Mouse (Mus musculus) midbrain, embryonic 14.5 days (tissue): ENCODE results near the gene Aldh1a3. TPM values are rescaled to one million over a fixed set of nuclear protein-coding genes. Genes with fewer than 3 reads are reported as not detected.
A peak's percentile ranks its signal among the peaks of the same experiment; 100 is the strongest.

Experiments used
- ATAC-seq: fragments of 200-750 bp; cut with Nextera tagmentation; 2 replicates; pipeline ENCODE4 v1.8.0; 2017; ENCODE audit warnings: moderate number of reproducible peaks, moderate library complexity; ENCODE audit not compliant: low FRiP score, low TSS enrichment
- DNase-seq: peaks from one replicate; pipeline ENCODE4 v3.0.0-alpha.2; 2015
- H3K27ac ChIP-seq: fragments of 300-500 bp; sonication (generic); replicated peaks from 2 replicates; pipeline ENCODE4 v1.5.1; 2014; ENCODE audit warnings: mild to moderate bottlenecking, low read depth, low read length, moderate library complexity
- H3K27me3 ChIP-seq: fragments of 300-500 bp; sonication (generic); 2 replicates; pipeline ENCODE4 v1.6.1; 2014; ENCODE audit warnings: low read length, control low read depth, mixed read lengths; ENCODE audit not compliant: control insufficient read depth, insufficient read depth
- H3K36me3 ChIP-seq: fragments of 300-500 bp; sonication (generic); 2 replicates; pipeline ENCODE4 v1.6.1; 2014; ENCODE audit warnings: low read length, control low read depth; ENCODE audit not compliant: control insufficient read depth, insufficient read depth
- H3K4me1 ChIP-seq: fragments of 300-500 bp; sonication (generic); 2 replicates; pipeline ENCODE4 v1.6.1; 2014; ENCODE audit warnings: mild to moderate bottlenecking, antibody characterized with exemption, low read length, control low read depth; ENCODE audit not compliant: control insufficient read depth, insufficient read depth
- H3K4me2 ChIP-seq: fragments of 300-500 bp; sonication (generic); 2 replicates; pipeline ENCODE4 v1.6.1; 2014; ENCODE audit warnings: mild to moderate bottlenecking, low read length, moderate library complexity
- H3K4me3 ChIP-seq: fragments of 300-500 bp; sonication (generic); replicated peaks from 2 replicates; pipeline ENCODE4 v1.5.1; 2014; ENCODE audit warnings: low read depth, low read length
- H3K9ac ChIP-seq: fragments of 300-500 bp; sonication (generic); replicated peaks from 2 replicates; pipeline ENCODE4 v1.6.1; 2014; ENCODE audit warnings: mild to moderate bottlenecking, low read length, moderate library complexity
- H3K9me3 ChIP-seq: fragments of 300-500 bp; sonication (generic); 2 replicates; pipeline ENCODE4 v1.6.1; 2016; ENCODE audit warnings: low read length, control low read depth, mixed read lengths; ENCODE audit not compliant: control insufficient read depth
- WGBS: fragments of 180-500 bp; shearing (Covaris S2); extraction: QIAGEN DNeasy Blood & Tissue Kit; methylation state at CpG from one replicate; pipeline ENCODE4 v1.1.7; 2014; 5-methylcytosine and 5-hydroxymethylcytosine counted together
- polyA plus RNA-seq: library from polyadenylated mRNA; unstranded; fragments of >200 nt; fragmentation: Nextera tagmentation; extraction: Ambion mirVana; gene quantifications from 2 replicates; pipeline ENCODE4 v1.2.1, GENCODE M21; 2014

Aldh1a3 gene
- polyA plus RNA-seq, 1 experiment from 2014 or later: 0.87 TPM

DNA sequence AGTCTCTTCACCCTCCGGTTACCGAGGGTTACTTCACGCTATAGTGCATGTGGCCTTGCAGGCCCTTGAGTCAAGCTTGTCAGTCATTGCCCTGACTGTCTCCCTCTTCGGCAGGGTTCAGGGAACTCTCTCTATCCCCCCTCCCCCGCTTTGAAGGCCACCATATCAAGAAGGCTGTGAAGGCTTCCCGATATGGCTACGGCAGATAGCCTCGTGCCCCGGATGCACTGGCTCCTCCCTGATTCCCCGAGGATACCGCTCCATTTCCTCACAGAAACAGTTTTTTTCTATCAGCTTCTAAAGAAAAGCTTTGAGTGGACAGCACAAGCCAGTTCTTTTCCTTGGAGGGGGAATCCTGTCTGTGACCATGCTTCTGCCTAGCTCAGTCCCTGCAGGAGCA is 21.8 kb downstream of the Aldh1a3 start:
- no peaks in the 10 kb centered on the region for H3K4me1 ChIP-seq
- no peaks in the 10 kb centered on the region for H3K36me3 ChIP-seq
- 65% methylated on average over 11 of the region's 11 CpGs for WGBS
- no peak overlapping the region for H3K4me3 ChIP-seq
- H3K9ac ChIP-seq: no peak overlapping the region
- no peak for ATAC-seq
- H3K27ac ChIP-seq: no peak overlapping the region
- no peaks in the 10 kb centered on the region for H3K9me3 ChIP-seq
- H3K27me3 ChIP-seq: no peaks in the 10 kb centered on the region
- no peak for DNase-seq
- no peak overlapping the region for H3K4me2 ChIP-seq

DNA sequence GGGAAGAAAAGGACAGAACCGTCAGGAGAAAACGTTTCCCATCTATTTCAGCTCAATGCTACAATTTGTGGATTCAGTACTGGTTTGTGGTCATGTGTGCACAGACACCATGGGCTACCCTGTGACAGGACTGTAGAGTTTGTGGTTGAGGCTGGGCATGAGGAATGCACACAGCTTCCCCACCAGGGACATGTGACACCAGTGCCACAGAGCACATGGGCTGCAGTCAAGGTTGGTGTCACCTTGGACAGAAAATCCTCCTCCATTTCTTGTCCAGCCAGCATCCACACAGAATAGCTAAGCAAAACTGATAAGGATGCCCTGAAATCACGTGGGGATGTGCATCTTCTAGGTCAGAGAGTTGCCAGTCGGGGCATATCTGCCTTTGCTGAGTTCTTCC is 22.5 kb downstream of the Aldh1a3 start:
- no peak overlapping the region for H3K4me3 ChIP-seq
- no peak overlapping the region for H3K9ac ChIP-seq
- DNase-seq (no peak), ATAC-seq (no peak)
- no peak overlapping the region for H3K4me2 ChIP-seq
- 77% methylated on average over 4 of the region's 4 CpGs for WGBS
- H3K4me1 ChIP-seq: no peaks in the 10 kb centered on the region
- H3K27ac ChIP-seq: no peak overlapping the region
- H3K9me3 ChIP-seq: no peaks in the 10 kb centered on the region
- no peaks in the 10 kb centered on the region for H3K36me3 ChIP-seq
- H3K27me3 ChIP-seq: no peaks in the 10 kb centered on the region

DNA sequence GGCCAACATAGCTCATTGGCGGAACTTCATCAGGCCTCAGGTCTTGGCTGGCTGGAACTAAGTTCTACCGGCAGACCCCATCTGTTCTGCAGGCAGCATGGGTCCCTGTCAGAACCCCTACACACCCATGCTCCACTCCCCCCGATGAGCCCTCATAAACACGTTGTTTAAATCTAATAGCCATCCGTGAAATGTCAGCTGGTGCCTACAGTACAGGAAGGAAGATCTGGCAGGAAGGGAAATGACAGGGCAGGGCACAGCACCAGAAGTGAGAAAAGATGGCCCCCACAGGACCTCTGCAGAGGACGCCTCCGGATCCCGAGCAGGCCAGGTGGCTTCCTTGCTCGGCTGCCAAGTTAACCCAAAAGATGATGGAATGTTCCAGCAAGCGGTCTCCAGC is 23.2 kb downstream of the Aldh1a3 start:
- H3K36me3 ChIP-seq: no peaks in the 10 kb centered on the region
- 84% methylated on average over 10 of the region's 10 CpGs for WGBS
- H3K4me1 ChIP-seq: no peaks in the 10 kb centered on the region
- ATAC-seq (no peak), DNase-seq (no peak)
- H3K4me3 ChIP-seq: no peak overlapping the region
- H3K4me2 ChIP-seq: no peak overlapping the region
- H3K9ac ChIP-seq: no peak overlapping the region
- no peaks in the 10 kb centered on the region for H3K9me3 ChIP-seq
- no peaks in the 10 kb centered on the region for H3K27me3 ChIP-seq
- H3K27ac ChIP-seq: no peak overlapping the region

DNA sequence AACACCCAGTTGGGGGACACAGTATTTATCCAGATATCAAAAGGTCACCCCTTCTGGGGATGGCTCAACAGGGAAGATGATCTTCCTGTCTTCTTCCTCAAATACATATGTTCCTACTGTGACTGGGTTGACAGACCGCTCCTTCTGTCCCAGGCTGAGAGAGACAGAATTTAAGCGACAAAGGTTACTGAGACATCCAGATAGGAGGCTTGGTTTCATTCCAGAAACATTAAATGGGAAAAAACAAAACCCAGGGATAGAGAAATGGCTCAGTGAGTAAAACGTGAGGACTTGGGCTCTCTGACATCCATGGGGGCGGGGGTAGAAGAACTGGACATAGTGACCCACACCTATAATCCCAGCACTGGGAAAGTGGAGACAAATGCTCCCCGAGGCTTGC is 24.4 kb downstream of the Aldh1a3 start:
- ATAC-seq: no peak
- H3K36me3 ChIP-seq: no peaks in the 10 kb centered on the region
- no peak overlapping the region for H3K9ac ChIP-seq
- no peaks in the 10 kb centered on the region for H3K27me3 ChIP-seq
- H3K4me3 ChIP-seq: no peak overlapping the region
- H3K4me2 ChIP-seq: no peak overlapping the region
- no peak for DNase-seq
- H3K27ac ChIP-seq: no peak overlapping the region
- no peaks in the 10 kb centered on the region for H3K9me3 ChIP-seq
- 88% methylated on average over 5 of the region's 5 CpGs for WGBS
- no peaks in the 10 kb centered on the region for H3K4me1 ChIP-seq

DNA sequence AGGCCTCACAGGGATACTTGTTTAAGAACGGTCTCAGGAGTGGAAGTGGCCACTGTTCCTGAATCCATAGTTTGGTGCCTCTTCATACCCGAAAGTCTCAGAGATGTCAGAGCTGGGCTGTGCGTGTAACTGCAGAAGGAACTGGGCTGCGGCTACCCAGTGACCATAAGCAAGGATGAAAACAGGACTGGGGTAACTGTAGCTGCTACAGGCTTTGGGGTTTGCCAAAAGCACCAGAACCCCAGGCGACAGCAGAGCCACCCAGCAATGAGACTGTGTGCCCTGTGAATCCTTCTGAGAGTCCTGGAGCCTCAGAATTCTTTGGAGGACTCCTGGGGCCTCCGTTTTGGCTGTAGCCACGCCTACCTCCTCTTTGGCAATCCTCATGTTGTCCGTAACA is 25.7 kb downstream of the Aldh1a3 start:
- no peak overlapping the region for H3K4me3 ChIP-seq
- no peak overlapping the region for H3K27ac ChIP-seq
- H3K36me3 ChIP-seq: no peaks in the 10 kb centered on the region
- H3K4me2 ChIP-seq: no peak overlapping the region
- H3K27me3 ChIP-seq: no peaks in the 10 kb centered on the region
- WGBS: 51% methylated on average over 8 of the region's 8 CpGs
- ATAC-seq: no peak
- no peaks in the 10 kb centered on the region for H3K9me3 ChIP-seq
- H3K4me1 ChIP-seq: no peaks in the 10 kb centered on the region
- DNase-seq: no peak
- no peak overlapping the region for H3K9ac ChIP-seq

DNA sequence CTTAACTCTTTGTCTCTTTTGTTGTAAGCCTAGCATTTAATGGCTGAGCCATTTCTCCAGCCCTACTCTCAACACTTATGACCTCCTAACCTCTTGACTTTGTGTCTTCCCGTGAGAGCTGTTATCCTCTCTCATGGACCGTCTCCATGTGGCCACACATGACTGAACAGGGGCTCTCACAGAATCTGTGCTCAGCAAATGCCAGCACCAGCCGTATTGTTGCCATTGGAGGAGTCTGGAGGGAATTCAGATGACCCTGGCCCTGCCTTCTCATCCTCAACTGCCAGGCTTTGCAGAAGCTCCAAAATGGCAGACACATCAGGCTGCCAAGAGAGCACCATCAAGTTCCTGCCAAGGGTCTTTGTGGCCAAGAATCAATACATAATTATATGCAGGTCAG is 30.0 kb downstream of the Aldh1a3 start:
- no peaks in the 10 kb centered on the region for H3K9me3 ChIP-seq
- H3K27ac ChIP-seq: no peak overlapping the region
- H3K36me3 ChIP-seq: no peaks in the 10 kb centered on the region
- H3K4me2 ChIP-seq: no peak overlapping the region
- no peak overlapping the region for H3K9ac ChIP-seq
- no peak overlapping the region for H3K4me3 ChIP-seq
- no peaks in the 10 kb centered on the region for H3K4me1 ChIP-seq
- ATAC-seq (no peak), DNase-seq (no peak)
- WGBS: 8% methylated on average over 3 of the region's 3 CpGs
- H3K27me3 ChIP-seq: no peaks in the 10 kb centered on the region

DNA sequence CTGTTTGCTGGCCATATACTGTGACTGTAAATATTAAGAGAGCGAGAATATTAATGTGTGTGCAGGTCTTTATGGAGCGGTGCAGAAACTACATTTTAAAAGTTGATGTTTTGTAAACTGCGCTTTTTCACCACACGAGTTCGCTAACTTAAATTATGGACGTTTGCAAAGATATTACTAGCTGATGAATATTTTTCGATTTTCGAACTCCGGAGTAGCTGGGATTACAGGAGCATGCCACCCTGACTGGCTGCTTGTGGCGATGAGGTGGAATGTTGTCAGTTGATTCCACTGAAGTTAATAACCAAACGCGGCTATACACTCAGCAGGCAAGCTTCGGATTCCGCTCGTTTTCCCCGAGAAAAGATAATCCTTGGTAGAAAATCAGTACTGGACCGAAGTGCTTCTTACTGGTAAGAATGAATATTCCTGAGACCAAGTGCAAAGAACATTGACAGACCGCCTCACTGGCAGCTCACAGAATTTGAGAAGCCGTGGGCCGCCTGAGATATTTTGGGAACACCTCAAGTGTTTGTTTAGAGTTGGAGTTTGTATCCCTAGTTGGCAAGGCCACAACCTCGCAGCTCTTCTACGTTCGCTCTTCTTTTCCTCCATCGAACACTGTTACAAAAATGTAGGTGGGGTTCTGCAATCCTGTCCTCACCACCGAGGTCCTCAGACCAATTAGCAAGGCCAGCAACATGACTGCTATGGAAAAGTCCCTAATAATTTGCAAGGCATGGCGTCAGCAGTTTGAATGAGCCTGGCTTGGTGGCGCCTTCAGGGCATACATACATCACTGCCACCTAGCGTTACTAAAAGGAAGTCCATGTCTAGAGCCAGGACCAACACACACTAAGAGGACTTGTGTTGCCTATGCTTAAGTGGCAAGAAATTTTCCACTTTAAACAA is 38.4 kb downstream of the Aldh1a3 start:
- peaks cover 12% of the 10 kb centered on the region for H3K4me1 ChIP-seq
- peak overlapping the region; percentile 51 for H3K4me3 ChIP-seq
- peak overlapping the region; percentile 98 for H3K4me2 ChIP-seq
- ATAC-seq (peak; percentile 69), DNase-seq (peak; percentile 88)
- no peaks in the 10 kb centered on the region for H3K9me3 ChIP-seq
- H3K27ac ChIP-seq: no peak overlapping the region
- peaks cover 18% of the 10 kb centered on the region for H3K27me3 ChIP-seq
- H3K9ac ChIP-seq: no peak overlapping the region; the same call in 1 of the 2 replicates
- WGBS: 13% methylated on average over 28 of the region's 28 CpGs
- H3K36me3 ChIP-seq: no peaks in the 10 kb centered on the region

DNA sequence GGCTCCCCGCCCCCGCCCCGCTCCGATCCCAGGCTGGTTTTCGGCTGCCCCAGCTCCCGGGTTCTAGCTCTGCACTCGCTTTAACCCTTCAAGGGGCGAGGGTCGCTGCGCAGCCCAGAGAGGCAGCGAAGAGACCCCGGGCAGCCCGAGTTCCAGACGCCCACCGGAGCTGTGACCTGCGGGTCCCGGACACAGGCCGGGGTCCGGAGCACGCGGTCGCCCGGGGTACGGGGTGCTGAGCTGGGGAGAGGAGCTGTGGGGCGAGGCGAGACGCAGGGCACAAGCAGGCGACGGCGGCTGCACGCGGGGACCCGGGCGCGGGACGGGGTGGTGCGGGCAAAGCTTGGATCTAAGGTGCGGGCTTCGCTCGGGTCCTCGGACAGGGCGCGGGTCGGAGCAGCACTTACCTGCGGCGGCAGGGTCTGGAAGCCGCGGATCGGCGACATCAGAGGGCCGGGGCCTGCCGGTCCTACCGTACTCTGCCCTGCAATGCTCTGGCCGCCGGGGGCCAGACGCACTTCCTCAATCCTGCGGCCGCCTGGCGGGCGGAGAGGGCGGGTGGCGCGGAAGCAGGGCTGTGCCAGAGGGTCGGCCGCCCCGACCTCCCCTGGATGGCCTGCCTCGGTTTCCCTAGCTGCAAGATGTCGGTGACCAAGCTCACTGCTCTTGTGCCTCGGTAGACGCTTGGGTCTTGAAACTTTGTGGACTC is 39.4 kb downstream of the Aldh1a3 start, which contains the start of gene Lrrk1:
Gene Lrrk1, minus strand, starts transcription at position 538 of the 709 bp plus-strand sequence.
- peak within 1 kb of the TSS; percentile 57 for H3K9ac ChIP-seq
- peak within 1 kb of the TSS; percentile 98 for H3K4me2 ChIP-seq
- peak within 1 kb of the TSS; percentile 51 for H3K4me3 ChIP-seq
- DNase-seq (peak; percentile 69), ATAC-seq (peak; percentile 66)
- under 1% methylated on average over 70 of the region's 70 CpGs for WGBS
- peaks cover 12% of the 10 kb centered on the region for H3K4me1 ChIP-seq
- H3K27me3 ChIP-seq: peaks cover 18% of the 10 kb centered on the region
- no peak within 1 kb of the TSS for H3K27ac ChIP-seq
- H3K9me3 ChIP-seq: no peaks in the 10 kb centered on the region
- no peaks in the 10 kb centered on the region for H3K36me3 ChIP-seq
